Mouse (Mus musculus) lung, postnatal 25 days (tissue): ENCODE measurements at regions not wholly inside any gene's neighbourhood (a gene's known extent, or its start where the extent isn't known, plus 50 kb on each side); places are given as distances from the start of the nearest gene placed in this dataset.
A peak's percentile ranks its signal among the peaks of the same experiment; 100 is the strongest.

ENCODE experiments used
- DNase-seq: peaks from one replicate; pipeline ENCODE4 v3.0.0; 2022; ENCODE audit warnings: low spot score

GRCm38 (mm10) chr9:61563017-61563416, 190.9 kb downstream of the Tle3 start:
- DNase-seq: no peak

- DNase-seq: no peak
These were observed 189.4 kb downstream of the Tle3 start for GRCm38 (mm10) chr9:61561551-61561950.

- no peak for DNase-seq
These were observed 186.5 kb downstream of the Tle3 start for GRCm38 (mm10) chr9:61558621-61559020.

GRCm38 (mm10) chr9:61557025-61557424, 184.9 kb downstream of the Tle3 start:
- DNase-seq: no peak

GRCm38 (mm10) chr9:61555173-61555572, 183.0 kb downstream of the Tle3 start:
- no peak for DNase-seq

- DNase-seq: peak; percentile 12
These were observed 182.4 kb downstream of the Tle3 start for GRCm38 (mm10) chr9:61554611-61555010.

GRCm38 (mm10) chr9:61553626-61554025, 181.5 kb downstream of the Tle3 start:
- no peak for DNase-seq

- no peak for DNase-seq
These were observed 179.2 kb downstream of the Tle3 start for GRCm38 (mm10) chr9:61551361-61551760.

- no peak for DNase-seq
These were observed 178.2 kb downstream of the Tle3 start for GRCm38 (mm10) chr9:61550326-61550725.

GRCm38 (mm10) chr9:61549692-61550241, 177.6 kb downstream of the Tle3 start:
- no peak for DNase-seq

GRCm38 (mm10) chr9:61537316-61538189, 165.4 kb downstream of the Tle3 start:
- no peak for DNase-seq

- DNase-seq: no peak
These were observed 161.1 kb downstream of the Tle3 start for GRCm38 (mm10) chr9:61533237-61533636.

GRCm38 (mm10) chr9:61530263-61531045, 158.3 kb downstream of the Tle3 start:
- no peak for DNase-seq

- DNase-seq: no peak
These were observed 156.2 kb downstream of the Tle3 start for GRCm38 (mm10) chr9:61528286-61528865.

- no peak for DNase-seq
These were observed 155.4 kb downstream of the Tle3 start for GRCm38 (mm10) chr9:61527491-61528056.

GRCm38 (mm10) chr9:61520136-61520535, 148.0 kb downstream of the Tle3 start:
- DNase-seq: no peak

GRCm38 (mm10) chr9:61517906-61518305, 145.7 kb downstream of the Tle3 start:
- DNase-seq: no peak

GRCm38 (mm10) chr9:61511436-61511835, 139.3 kb downstream of the Tle3 start:
- DNase-seq: no peak

- DNase-seq: no peak
These were observed 138.2 kb downstream of the Tle3 start for GRCm38 (mm10) chr9:61510217-61510893.

- no peak for DNase-seq
These were observed 137.5 kb downstream of the Tle3 start for GRCm38 (mm10) chr9:61509591-61510191.

- DNase-seq: no peak
These were observed 136.9 kb downstream of the Tle3 start for GRCm38 (mm10) chr9:61509091-61509490.
